8 mouse cellular contexts compared by ENCODE assay signal in genomic region chr11:88117356-88118090, GRCm38 (mm10). TPM values are rescaled to one million over a fixed set of nuclear protein-coding genes. Genes with fewer than 3 reads are reported as not detected.
DNase-seq lines count a peak whose midpoint lies in the region; ATAC-seq and TF ChIP-seq lines count a peak whose summit lies in the region.

No protein-coding gene starts in this region.

- TF ChIP-seq POLR2A in thymus, adult 2 months (IDR thresholded peaks at IDR 0.05; ENCODE audit: control insufficient read depth, extremely low read depth, insufficient read depth, low read length, poor library complexity): no peak

- no peak overlapping the region for H3K4me3 ChIP-seq in liver, embryonic 11.5 days (ENCODE audit: low read depth, low read length)
- no peak overlapping the region for H3K4me3 ChIP-seq in heart, embryonic 12.5 days
- H3K4me3 ChIP-seq in kidney, embryonic 14.5 days (ENCODE audit: low read length): no peak overlapping the region
- H3K4me3 ChIP-seq in midbrain, embryonic 12.5 days: no peak overlapping the region
- no peak overlapping the region for H3K4me3 ChIP-seq in thymus, adult 2 months (ENCODE audit: control insufficient read depth, insufficient read depth, low read length)

- no peaks in the 10 kb centered on the region for H3K36me3 ChIP-seq in liver, embryonic 11.5 days (ENCODE audit: control insufficient read depth, insufficient read depth, low read length)
- H3K36me3 ChIP-seq in heart, embryonic 12.5 days: no peaks in the 10 kb centered on the region
- no peaks in the 10 kb centered on the region for H3K36me3 ChIP-seq in kidney, embryonic 14.5 days (ENCODE audit: control insufficient read depth, insufficient read depth, low read length)
- H3K36me3 ChIP-seq in midbrain, embryonic 12.5 days: peaks cover 3% of the 10 kb centered on the region; the same call in 1 of the 2 replicates
- no peaks in the 10 kb centered on the region for H3K36me3 ChIP-seq in thymus, adult 2 months (ENCODE audit: control insufficient read depth, insufficient read depth, low read length)

- H3K27me3 ChIP-seq in liver, embryonic 11.5 days (replicated peaks; ENCODE audit: control insufficient read depth, insufficient read depth, low read length): no peaks in the 10 kb centered on the region
- H3K27me3 ChIP-seq in heart, embryonic 12.5 days (replicated peaks): no peaks in the 10 kb centered on the region
- no peaks in the 10 kb centered on the region for H3K27me3 ChIP-seq in kidney, embryonic 14.5 days (ENCODE audit: control insufficient read depth, insufficient read depth, low read length)
- H3K27me3 ChIP-seq in midbrain, embryonic 12.5 days: no peaks in the 10 kb centered on the region
- no peaks in the 10 kb centered on the region for H3K27me3 ChIP-seq in thymus, adult 2 months (ENCODE audit: control insufficient read depth, insufficient read depth, low read length)

- DNase-seq in liver, embryonic 11.5 days (ENCODE audit: low spot score): no peak
- DNase-seq in liver: no peak
- DNase-seq in layer of hippocampus, postnatal 25 days (ENCODE audit: extremely low spot score in 1 of 2, low spot score in 1 of 2): no peak
- no peak for DNase-seq in embryo, embryonic 10 days (ENCODE audit: low spot score)
- no peak for DNase-seq in thymus, adult 2 months

- peaks cover 50% of the 10 kb centered on the region for H3K4me1 ChIP-seq in liver, embryonic 11.5 days (replicated peaks; ENCODE audit: control insufficient read depth, insufficient read depth, low read length)
- peaks cover 84% of the 10 kb centered on the region for H3K4me1 ChIP-seq in heart, embryonic 12.5 days (replicated peaks)
- peaks cover 58% of the 10 kb centered on the region for H3K4me1 ChIP-seq in kidney, embryonic 14.5 days (ENCODE audit: control insufficient read depth, insufficient read depth, low read length)
- H3K4me1 ChIP-seq in midbrain, embryonic 12.5 days: peaks cover 79% of the 10 kb centered on the region
- H3K4me1 ChIP-seq in thymus, adult 2 months (replicated peaks; ENCODE audit: control insufficient read depth, insufficient read depth, low read length): peaks cover 28% of the 10 kb centered on the region

- no peak overlapping the region for H3K9ac ChIP-seq in liver, embryonic 11.5 days (ENCODE audit: low read depth, low read length)
- H3K9ac ChIP-seq in heart, embryonic 12.5 days: 0 out of 2 replicates have a peak overlapping the region, but pooled peaks have one; percentile 23
- H3K9ac ChIP-seq in kidney, embryonic 14.5 days (ENCODE audit: low read depth, low read length): no peak overlapping the region
- peak overlapping the region; percentile 43; the same call in 1 of the 2 replicates for H3K9ac ChIP-seq in midbrain, embryonic 12.5 days (replicated peaks)

- no peak for ATAC-seq in liver, embryonic 11.5 days (replicated peaks; ENCODE audit: low FRiP score)
- ATAC-seq in heart, embryonic 12.5 days (ENCODE audit: insufficient number of reproducible peaks, low FRiP score): no peak
- no peak for ATAC-seq in kidney, embryonic 14.5 days (ENCODE audit: low FRiP score, low TSS enrichment)
- no peak for ATAC-seq in midbrain, embryonic 12.5 days (ENCODE audit: low FRiP score, low read depth)

- H3K27ac ChIP-seq in liver, embryonic 11.5 days (ENCODE audit: low read depth, low read length): peak overlapping the region; percentile 29; the same call in 1 of the 2 replicates
- H3K27ac ChIP-seq in heart, embryonic 12.5 days (ENCODE audit: poor library complexity, severe bottlenecking): peak overlapping the region; percentile 89
- peak overlapping the region; percentile 85 for H3K27ac ChIP-seq in kidney, embryonic 14.5 days (ENCODE audit: low read depth, low read length)
- peak overlapping the region; percentile 95 for H3K27ac ChIP-seq in midbrain, embryonic 12.5 days (replicated peaks)
- H3K27ac ChIP-seq in thymus, adult 2 months (ENCODE audit: control insufficient read depth, insufficient read depth, low read length): no peak overlapping the region

- TF ChIP-seq CTCF in thymus, adult 2 months (IDR thresholded peaks at IDR 0.05; ENCODE audit: borderline replicate concordance, control insufficient read depth, extremely low read depth, insufficient read depth, low read length, poor library complexity): no peak

- 41% methylated on average over 10 of the region's 10 CpGs for WGBS in liver, embryonic 11.5 days
- WGBS in heart, embryonic 12.5 days: 39% methylated on average over 10 of the region's 10 CpGs
- 21% methylated on average over 10 of the region's 10 CpGs for WGBS in kidney, embryonic 14.5 days
- 62% methylated on average over 10 of the region's 10 CpGs for WGBS in midbrain, embryonic 12.5 days
- WGBS in thymus, adult 2 months: 70% methylated on average over 10 of the region's 10 CpGs

- no peaks in the 10 kb centered on the region for H3K9me3 ChIP-seq in liver, embryonic 11.5 days (ENCODE audit: control insufficient read depth, low read length)
- no peaks in the 10 kb centered on the region for H3K9me3 ChIP-seq in heart, embryonic 12.5 days (replicated peaks)
- H3K9me3 ChIP-seq in kidney, embryonic 14.5 days (ENCODE audit: control insufficient read depth, low read length): no peaks in the 10 kb centered on the region
- no peaks in the 10 kb centered on the region for H3K9me3 ChIP-seq in midbrain, embryonic 12.5 days

- no peak overlapping the region for H3K4me2 ChIP-seq in liver, embryonic 11.5 days
- H3K4me2 ChIP-seq in heart, embryonic 12.5 days: no peak overlapping the region
- H3K4me2 ChIP-seq in kidney, embryonic 14.5 days (replicated peaks; ENCODE audit: low read depth, low read length): no peak overlapping the region
- no peak overlapping the region for H3K4me2 ChIP-seq in midbrain, embryonic 12.5 days (replicated peaks)

RNA-seq across cellular contexts. Expression of gene Cuedc1, which starts 19.7 kb away (rescaled TPM):
- polyA plus RNA-seq in liver, embryonic 11.5 days (2014; fragmentation: Nextera tagmentation; extraction: Ambion mirVana): 5.3 and 6.9 TPM in 2 replicates
- polyA plus RNA-seq in heart, embryonic 12.5 days (2016; fragmentation: Nextera tagmentation; extraction: Ambion mirVana): 20.7 and 22.9 TPM in 2 replicates
- polyA plus RNA-seq in kidney, embryonic 14.5 days (2014; fragmentation: Nextera tagmentation; extraction: Ambion mirVana): 13.2 and 17.0 TPM in 2 replicates
- polyA plus RNA-seq in midbrain, embryonic 12.5 days (2016; fragmentation: Nextera tagmentation; extraction: Ambion mirVana): 40.5 and 45.7 TPM in 2 replicates
- 10 to 100 TPM; 26.0 to 33.3 TPM for total RNA-seq in layer of hippocampus, postnatal 25 days (2021)
- 13.8 and 15.5 TPM in 2 replicates for polyA plus RNA-seq in thymus, adult 2 months (2012; rRNA removed)

RNA-seq across cellular contexts. Expression of gene Vezf1, which starts 49.4 kb away (rescaled TPM):
- polyA plus RNA-seq in liver, embryonic 11.5 days (2014; fragmentation: Nextera tagmentation; extraction: Ambion mirVana): 21.7 and 24.0 TPM in 2 replicates
- 27.3 and 29.3 TPM in 2 replicates for polyA plus RNA-seq in heart, embryonic 12.5 days (2016; fragmentation: Nextera tagmentation; extraction: Ambion mirVana)
- 39.4 and 50.7 TPM in 2 replicates for polyA plus RNA-seq in kidney, embryonic 14.5 days (2014; fragmentation: Nextera tagmentation; extraction: Ambion mirVana)
- 88.6 and 95.5 TPM in 2 replicates for polyA plus RNA-seq in midbrain, embryonic 12.5 days (2016; fragmentation: Nextera tagmentation; extraction: Ambion mirVana)
- total RNA-seq in layer of hippocampus, postnatal 25 days (2021): 10 to 100 TPM; 22.1 TPM
- polyA plus RNA-seq in thymus, adult 2 months (2012; rRNA removed): 35.4 and 35.9 TPM in 2 replicates

Comparison
In these comparisons a context has a peak if more than half of its experiments do, and no peak if none do; other contexts are left out.
1. H3K9ac ChIP-seq: peak in heart, embryonic 12.5 days (single experiment) and midbrain, embryonic 12.5 days (single experiment); none in liver, embryonic 11.5 days (single experiment) and kidney, embryonic 14.5 days (single experiment).